Mouse (Mus musculus) testis, adult 2 months (tissue): ENCODE measurements at regions not wholly inside any gene's neighbourhood (a gene's known extent, or its start where the extent isn't known, plus 50 kb on each side); places are given as distances from the start of the nearest gene placed in this dataset.

Source experiments
- CTCF ChIP-seq: fragments of 200-500 bp; IDR thresholded peaks from 2 replicates; pipeline ENCODE4 v1.5.1; 2012; ENCODE audit warnings: low read depth, mild to moderate bottlenecking, inconsistent platforms, low read length, moderate library complexity; ENCODE audit not compliant: control insufficient read depth, insufficient read depth, insufficient replicate concordance
- POLR2A ChIP-seq: fragments of 200-500 bp; IDR thresholded peaks from 2 replicates; pipeline ENCODE4 v1.6.1; 2012; ENCODE audit warnings: low read depth, mild to moderate bottlenecking, inconsistent platforms, low read length, moderate library complexity; ENCODE audit not compliant: control insufficient read depth

DNA sequence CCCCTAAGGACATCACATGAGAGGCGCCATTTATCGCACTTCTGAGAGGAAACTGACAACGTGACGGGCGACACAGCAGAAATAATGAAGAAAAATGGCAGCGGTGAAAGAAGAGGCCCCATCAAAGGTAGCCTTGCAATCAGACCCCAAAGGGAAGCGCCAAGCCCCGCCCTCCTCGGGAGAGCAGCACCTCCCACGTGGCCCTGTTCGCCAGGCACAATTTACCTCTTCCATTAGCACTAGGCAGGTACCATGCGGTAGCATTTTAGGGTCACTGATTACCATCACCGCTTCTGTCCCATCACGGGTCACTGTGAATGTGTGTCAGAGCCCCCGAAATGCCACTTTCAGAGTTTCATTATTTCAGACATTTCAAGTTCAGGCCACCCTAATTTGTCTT lies 69.7 kb upstream of the Cadm1 start:
- TF ChIP-seq CTCF (no peak), POLR2A (no peak)
